Mouse (Mus musculus): ENCODE results near the gene Slain1.

DNA sequence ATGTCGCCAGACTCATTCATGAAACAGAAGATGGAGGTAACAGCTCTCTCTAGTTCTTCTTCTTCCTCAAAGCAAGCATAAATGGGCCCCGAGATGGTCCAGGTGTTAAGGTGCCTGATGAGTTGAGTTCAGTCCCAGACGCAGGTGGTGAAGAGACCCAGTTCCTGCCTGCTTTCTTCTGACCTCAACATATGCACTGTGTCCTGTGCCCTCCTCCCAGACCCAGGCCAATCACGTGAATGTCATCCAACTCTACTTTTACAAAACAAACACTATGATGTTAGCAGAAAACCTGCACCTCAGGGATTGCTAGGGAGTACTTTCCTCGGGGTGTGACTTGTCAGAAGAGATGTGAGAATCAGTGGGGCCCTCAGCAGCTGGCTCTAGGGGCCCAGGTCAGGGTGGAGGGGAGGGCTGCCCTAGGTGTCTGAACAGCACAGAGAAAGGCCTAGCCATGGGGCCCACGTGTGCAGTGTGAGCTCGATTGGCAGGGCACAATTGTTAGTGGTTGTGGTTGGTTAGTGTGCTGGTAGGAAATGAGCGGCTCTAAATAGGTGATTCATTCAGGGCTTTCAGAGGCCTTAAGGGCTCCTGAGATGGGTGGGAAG, 16.4 kb downstream of the Slain1 start:
- no peak for TF ChIP-seq EP300 (IDR thresholded peaks at IDR 0.05; ENCODE audit: low read depth)
- TF ChIP-seq CTCF (IDR thresholded peaks at IDR 0.05; ENCODE audit: low read depth) = no peak
